Mouse (Mus musculus) urinary bladder, postnatal 0 days (tissue): ENCODE results near the gene Igf2bp1. TPM values are rescaled to one million over a fixed set of nuclear protein-coding genes. Genes with fewer than 3 reads are reported as not detected.

ENCODE experiments used
- microRNA-seq: library from miRNA; unstranded; fragments of <30 nt; microRNA quantifications from one replicate; pipeline ENCODE4, GENCODE M21; 2016
- polyA plus RNA-seq: library from polyadenylated mRNA; unstranded; fragments of >200 nt; fragmentation: Nextera tagmentation; extraction: Ambion mirVana; gene quantifications from 2 replicates; pipeline ENCODE4 v1.2.1, GENCODE M21; 2015

Gene Igf2bp1
- 4.6 and 7.7 TPM in 2 replicates for polyA plus RNA-seq

DNA sequence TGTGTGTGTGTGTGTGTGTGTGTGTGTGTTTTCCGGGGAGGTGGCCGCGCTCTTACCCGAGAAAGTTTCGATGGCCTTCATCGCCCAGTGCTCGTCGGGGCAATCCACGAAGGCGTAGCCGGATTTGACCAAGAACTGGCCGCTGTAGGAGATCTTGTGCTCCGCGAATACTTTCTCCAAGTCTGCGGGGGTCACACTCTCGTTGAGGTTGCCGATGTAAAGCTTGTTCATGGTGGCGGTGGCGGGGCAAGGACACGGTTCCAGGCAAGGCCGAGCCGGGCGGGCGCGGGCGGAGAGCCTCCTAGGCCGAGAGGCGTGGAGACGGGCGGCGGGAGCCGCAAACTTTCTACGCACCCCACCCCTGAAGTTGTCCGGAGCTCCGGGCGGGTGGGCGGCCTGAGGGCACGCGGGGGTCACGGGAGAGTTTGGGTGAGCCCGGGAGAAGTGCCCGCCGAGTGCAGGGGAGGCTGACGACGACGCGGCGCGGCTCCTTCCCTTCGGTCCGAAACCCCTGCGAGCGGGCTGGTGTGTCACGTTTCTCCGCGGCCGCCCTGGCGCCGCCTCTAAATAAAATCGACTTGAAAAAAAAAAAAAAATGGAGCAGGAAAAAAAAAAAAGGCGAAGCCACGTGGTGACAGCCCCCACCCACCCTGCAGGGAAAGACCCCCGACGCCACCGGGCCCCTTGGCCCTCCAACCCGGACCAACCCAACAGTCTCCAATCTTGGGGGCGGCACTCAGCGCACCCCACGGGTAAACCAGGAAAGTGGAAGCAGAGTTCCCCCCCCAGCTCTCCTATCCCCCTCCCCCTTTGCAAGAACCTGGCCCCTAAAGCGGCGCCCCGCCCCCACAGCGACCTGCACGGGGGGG lies at the start of gene Igf2bp1:
Gene Igf2bp1 (minus strand): TSS at position 538 of the 869 bp plus-strand sequence.

DNA sequence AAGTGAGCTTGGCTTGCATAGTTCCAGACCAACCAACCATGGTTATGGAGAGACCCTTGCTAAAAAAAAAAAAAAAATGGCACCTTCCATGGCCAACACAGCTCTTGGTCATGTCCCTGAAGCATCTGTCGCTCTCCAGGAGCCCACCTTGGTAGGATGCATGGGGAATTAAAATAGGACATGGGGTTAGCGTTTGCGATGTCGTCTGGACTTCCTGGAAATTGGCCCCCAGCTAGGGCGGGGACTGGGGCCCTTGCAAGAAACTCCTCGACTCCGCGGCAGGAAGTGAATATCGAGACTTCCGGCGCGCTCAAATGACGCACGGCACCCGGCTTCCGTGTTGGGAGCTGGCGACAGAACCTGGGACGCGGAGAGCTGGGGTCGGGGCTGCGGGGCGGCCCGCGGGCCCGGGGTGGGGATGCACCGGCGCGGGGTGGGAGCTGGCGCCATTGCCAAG lies 28.9 kb upstream of the Igf2bp1 start, which contains the start of gene Snf8:
Gene Snf8 (plus strand): TSS at position 290 of the 457 bp plus-strand sequence.

DNA sequence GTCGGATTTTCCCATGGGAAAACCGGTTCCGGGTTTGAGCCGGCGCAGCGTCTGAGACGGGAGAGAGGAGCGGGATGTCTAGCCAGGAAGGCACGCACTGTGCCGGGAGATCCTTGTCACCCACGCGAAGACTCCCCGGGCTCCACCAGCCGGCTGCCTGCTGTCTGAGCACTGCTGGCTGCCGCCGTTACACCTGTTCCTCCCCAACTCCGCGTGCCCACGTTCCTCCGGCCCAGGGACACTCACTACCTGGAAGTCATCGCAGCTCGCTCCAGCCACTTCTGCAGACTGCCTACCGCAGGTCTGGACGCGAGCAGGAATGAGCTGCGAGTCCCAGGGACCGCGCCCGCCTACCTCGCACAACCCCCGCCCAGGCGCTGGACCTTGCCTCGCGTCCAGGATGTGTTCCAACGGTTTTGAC lies 91.2 kb downstream of the Igf2bp1 start, which contains the start of gene B4galnt2:
Gene B4galnt2 (minus strand): TSS at position 321 of the 421 bp plus-strand sequence.

Small RNA genes lying within 50 kb of the gene (microRNA-seq; reads per million reads assigned to microRNA genes)
- not detected for gene Mir3063

Other genes with a start within 250 kb of the Igf2bp1 start
- 2.0 and 2.2 TPM in 2 replicates for gene Phospho1, start 181.4 kb downstream of the Igf2bp1 start, polyA plus RNA-seq
- 15.8 and 23.8 TPM in 2 replicates for gene Gngt2, start 168.7 kb downstream of the Igf2bp1 start, polyA plus RNA-seq
- gene Abi3, start 163.5 kb downstream of the Igf2bp1 start, polyA plus RNA-seq, result 6.4 and 6.8 TPM in 2 replicates
- gene B4galnt2, start 91.0 kb downstream of the Igf2bp1 start, polyA plus RNA-seq, result 1.1 and 1.2 TPM in 2 replicates
- 0.45 and 0.67 TPM in 2 replicates for gene Gip, start 18.6 kb upstream of the Igf2bp1 start, polyA plus RNA-seq
- 63.7 and 68.9 TPM in 2 replicates for gene Snf8, start 28.9 kb upstream of the Igf2bp1 start, polyA plus RNA-seq
- gene Ube2z, start 59.4 kb upstream of the Igf2bp1 start, polyA plus RNA-seq, result 29.5 and 31.3 TPM in 2 replicates
- 575 and 602 TPM in 2 replicates for gene Atp5g1, start 69.7 kb upstream of the Igf2bp1 start, polyA plus RNA-seq
- 0.10 TPM in 2 replicates for gene Calcoco2, start 106.0 kb upstream of the Igf2bp1 start, polyA plus RNA-seq
- gene Ttll6, start 127.8 kb upstream of the Igf2bp1 start, polyA plus RNA-seq, result not detected in 2 replicates
- gene Hoxb13, start 188.4 kb upstream of the Igf2bp1 start, polyA plus RNA-seq, result 1.8 and 1.9 TPM in 2 replicates